ENCODE assay signal across 11 mouse cellular contexts in the genomic region with DNA sequence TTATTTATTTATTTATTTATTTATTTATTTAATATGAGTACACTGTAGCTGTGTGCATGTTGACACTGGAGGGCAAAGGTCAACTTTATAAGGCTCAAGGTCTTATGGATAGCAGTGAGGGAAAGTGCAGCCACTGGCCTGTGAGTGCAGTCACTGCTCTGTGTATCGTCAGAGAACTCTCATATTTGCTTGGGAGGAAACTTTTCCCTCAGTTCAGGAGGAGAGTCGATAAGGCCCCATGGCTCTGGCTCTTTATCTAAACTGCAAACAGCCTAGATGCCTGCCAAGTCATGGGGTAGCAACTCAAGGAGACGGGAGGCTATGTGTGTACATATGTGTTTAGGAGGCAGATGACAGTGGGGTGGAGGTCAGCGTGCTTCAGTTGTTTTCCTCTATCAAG. TPM values are rescaled to one million over a fixed set of nuclear protein-coding genes. Genes with fewer than 3 reads are reported as not detected.
DNase-seq lines count a peak whose midpoint lies in the region; ATAC-seq and TF ChIP-seq lines count a peak whose summit lies in the region.
"Had no signal": no experiment of that assay in that cellular context is flagged by ENCODE, and none has a peak within 500 bp of the region (broad histone marks: within the 10 kb centered on the region; RNA-seq: fewer than 3 reads in every experiment).

No protein-coding gene starts in this region.

- H3K27me3 ChIP-seq in kidney, postnatal 0 days (ENCODE audit: insufficient read depth, low read length), result no peaks in the 10 kb centered on the region
- H3K27me3 ChIP-seq in intestine, embryonic 16.5 days (replicated peaks; ENCODE audit: control insufficient read depth, insufficient read depth, low read length), result no peaks in the 10 kb centered on the region
- no peaks in the 10 kb centered on the region for H3K27me3 ChIP-seq in spleen, adult 2 months (ENCODE audit: control insufficient read depth, insufficient read depth, low read length)
- no peaks in the 10 kb centered on the region for H3K27me3 ChIP-seq in forebrain, embryonic 16.5 days (replicated peaks; ENCODE audit: control insufficient read depth, insufficient read depth, low read length)

- H3K27ac ChIP-seq in kidney, postnatal 0 days, result no peak overlapping the region
- H3K27ac ChIP-seq in bone marrow, adult 2 months (ENCODE audit: control insufficient read depth, insufficient read depth, low read depth, low read length, poor library complexity), result peak overlapping the region; percentile 23; the same call in 1 of the 2 replicates
- no peak overlapping the region for H3K27ac ChIP-seq in intestine, embryonic 16.5 days (ENCODE audit: low read length)
- H3K27ac ChIP-seq in spleen, adult 2 months (ENCODE audit: insufficient read depth, low read length), result peak overlapping the region; percentile 4; the same call in 1 of the 2 replicates
- no peak overlapping the region for H3K27ac ChIP-seq in forebrain, embryonic 16.5 days (ENCODE audit: low read length)
- H3K27ac ChIP-seq: layer of hippocampus, adult 2 months had no signal

- H3K4me3 ChIP-seq in kidney, postnatal 0 days (replicated peaks; ENCODE audit: low read depth, low read length), result no peak overlapping the region
- H3K4me3 ChIP-seq in bone marrow, adult 2 months (replicated peaks; ENCODE audit: control insufficient read depth, low read depth, low read length), result no peak overlapping the region
- H3K4me3 ChIP-seq in intestine, embryonic 16.5 days (ENCODE audit: low read length), result no peak overlapping the region
- no peak overlapping the region for H3K4me3 ChIP-seq in spleen, adult 2 months (ENCODE audit: extremely low read depth, insufficient read depth, insufficient read length)
- no peak overlapping the region for H3K4me3 ChIP-seq in forebrain, embryonic 16.5 days (replicated peaks; ENCODE audit: low read length)
- H3K4me3 ChIP-seq: layer of hippocampus, adult 2 months; megakaryocyte, embryonic 14.5 days had no signal

- no peaks in the 10 kb centered on the region for H3K4me1 ChIP-seq in kidney, postnatal 0 days (replicated peaks; ENCODE audit: insufficient read depth, low read length)
- 0 out of 2 replicates have a peak, but pooled peaks cover 1% of the 10 kb centered on the region for H3K4me1 ChIP-seq in bone marrow, adult 2 months (ENCODE audit: control insufficient read depth, insufficient read depth, low read length)
- H3K4me1 ChIP-seq in intestine, embryonic 16.5 days (ENCODE audit: control insufficient read depth, insufficient read depth, low read length), result no peaks in the 10 kb centered on the region
- no peaks in the 10 kb centered on the region for H3K4me1 ChIP-seq in spleen, adult 2 months (ENCODE audit: control insufficient read depth, insufficient read depth, insufficient read length)
- H3K4me1 ChIP-seq in forebrain, embryonic 16.5 days (replicated peaks; ENCODE audit: control insufficient read depth, insufficient read depth, low read length), result peaks cover 7% of the 10 kb centered on the region
- H3K4me1 ChIP-seq: megakaryocyte, embryonic 14.5 days had no signal

- no peak for DNase-seq in kidney, postnatal 0 days (ENCODE audit: low spot score)
- DNase-seq in kidney, adult 11 months, result no peak
- DNase-seq in spleen, adult 2 months (ENCODE audit: low read depth in 1 of 2, low spot score in 2 of 2), result no peak
- DNase-seq in cerebellum, postnatal 10 days, result no peak
- no peak for DNase-seq in frontal cortex, postnatal 10 days (ENCODE audit: low spot score in 2 of 2)
- DNase-seq: cerebellum, postnatal 14 days had no signal

- peak; percentile 59; the same call in 1 of the 2 replicates for ATAC-seq in kidney, postnatal 0 days (replicated peaks; ENCODE audit: low FRiP score, low read depth)
- peak; percentile 75 for ATAC-seq in intestine, embryonic 16.5 days
- ATAC-seq in forebrain, embryonic 16.5 days, result no peak

- TF ChIP-seq POLR2A in bone marrow, adult 2 months (IDR thresholded peaks at IDR 0.05; ENCODE audit: borderline replicate concordance, control insufficient read depth, low read depth, low read length), result peak; percentile 35; the same call in 1 of the 2 replicates
- TF ChIP-seq POLR2A in spleen, adult 2 months (IDR thresholded peaks at IDR 0.05; ENCODE audit: low read depth, low read length), result no peak

- no peak for TF ChIP-seq CTCF in kidney, postnatal 0 days (IDR thresholded peaks at IDR 0.05; ENCODE audit: low read depth)
- TF ChIP-seq CTCF in bone marrow, adult 2 months (IDR thresholded peaks at IDR 0.05; ENCODE audit: control insufficient read depth, insufficient read depth, low read length), result no peak
- TF ChIP-seq CTCF in spleen, adult 2 months (IDR thresholded peaks at IDR 0.05; ENCODE audit: extremely low read depth, insufficient read depth, insufficient read length, insufficient replicate concordance), result no peak

- no peak overlapping the region for H3K4me2 ChIP-seq in kidney, postnatal 0 days (ENCODE audit: low read length)
- H3K4me2 ChIP-seq in intestine, embryonic 16.5 days (ENCODE audit: low read depth, low read length), result no peak overlapping the region
- no peak overlapping the region for H3K4me2 ChIP-seq in forebrain, embryonic 16.5 days (ENCODE audit: low read length)

- no peaks in the 10 kb centered on the region for H3K9me3 ChIP-seq in kidney, postnatal 0 days (replicated peaks; ENCODE audit: low read length)
- H3K9me3 ChIP-seq in intestine, embryonic 16.5 days (ENCODE audit: control insufficient read depth, low read length), result no peaks in the 10 kb centered on the region
- H3K9me3 ChIP-seq in forebrain, embryonic 16.5 days (ENCODE audit: control insufficient read depth, low read length), result no peaks in the 10 kb centered on the region
- H3K9me3 ChIP-seq: megakaryocyte, embryonic 14.5 days had no signal

- no peaks in the 10 kb centered on the region for H3K36me3 ChIP-seq in kidney, postnatal 0 days (ENCODE audit: insufficient read depth, low read length)
- H3K36me3 ChIP-seq in intestine, embryonic 16.5 days (ENCODE audit: control insufficient read depth, insufficient read depth, low read length), result no peaks in the 10 kb centered on the region
- H3K36me3 ChIP-seq in spleen, adult 2 months (ENCODE audit: control insufficient read depth, insufficient read depth, low read length), result no peaks in the 10 kb centered on the region
- no peaks in the 10 kb centered on the region for H3K36me3 ChIP-seq in forebrain, embryonic 16.5 days (ENCODE audit: control insufficient read depth, insufficient read depth)

- 60% methylated on average over 4 of the region's 4 CpGs for WGBS in kidney, postnatal 0 days
- WGBS in bone marrow, adult 2 months, result 63% methylated on average over 4 of the region's 4 CpGs
- WGBS in intestine, embryonic 16.5 days, result 53% methylated on average over 4 of the region's 4 CpGs
- 81% methylated on average over 4 of the region's 4 CpGs for WGBS in spleen, adult 2 months
- WGBS in forebrain, embryonic 16.5 days, result 76% methylated on average over 4 of the region's 4 CpGs

- H3K9ac ChIP-seq in kidney, postnatal 0 days (ENCODE audit: low read depth, low read length), result no peak overlapping the region
- H3K9ac ChIP-seq in intestine, embryonic 16.5 days (ENCODE audit: low read depth, low read length), result no peak overlapping the region
- no peak overlapping the region for H3K9ac ChIP-seq in forebrain, embryonic 16.5 days (replicated peaks; ENCODE audit: low read depth, low read length)

RNA-seq across cellular contexts. Expression of a gene that starts 46.6 kb away (rescaled TPM):
- polyA plus RNA-seq in kidney, postnatal 0 days (2015; fragmentation: Nextera tagmentation; extraction: Ambion mirVana), result 6.6 and 8.4 TPM in 2 replicates
- 1.2 and 2.7 TPM in 2 replicates for polyA plus RNA-seq in bone marrow, adult 2 months (2011; ENCODE audit: insufficient read depth, insufficient read length, low replicate concordance, missing spikeins)
- polyA plus RNA-seq in intestine, embryonic 16.5 days (2015; fragmentation: Nextera tagmentation; extraction: Ambion mirVana), result 2.7 and 4.0 TPM in 2 replicates
- 3.0 and 4.0 TPM in 2 replicates for polyA plus RNA-seq in spleen, adult 2 months (2012; rRNA removed)
- 8.9 and 9.2 TPM in 2 replicates for polyA plus RNA-seq in forebrain, embryonic 16.5 days (2015; fragmentation: Nextera tagmentation; extraction: Ambion mirVana)

RNA-seq across cellular contexts. Expression of a gene that starts 56.6 kb away (rescaled TPM):
- 65.1 and 66.9 TPM in 2 replicates for polyA plus RNA-seq in kidney, postnatal 0 days (2015; fragmentation: Nextera tagmentation; extraction: Ambion mirVana)
- 18.8 and 26.2 TPM in 2 replicates for polyA plus RNA-seq in bone marrow, adult 2 months (2011; ENCODE audit: insufficient read depth, insufficient read length, low replicate concordance, missing spikeins)
- 66.0 and 69.2 TPM in 2 replicates for polyA plus RNA-seq in intestine, embryonic 16.5 days (2015; fragmentation: Nextera tagmentation; extraction: Ambion mirVana)
- 59.7 and 83.0 TPM in 2 replicates for polyA plus RNA-seq in spleen, adult 2 months (2012; rRNA removed)
- 53.8 and 59.0 TPM in 2 replicates for polyA plus RNA-seq in forebrain, embryonic 16.5 days (2015; fragmentation: Nextera tagmentation; extraction: Ambion mirVana)

RNA-seq across cellular contexts. Expression of a gene that starts 58.6 kb away (rescaled TPM):
- polyA plus RNA-seq in kidney, postnatal 0 days (2015; fragmentation: Nextera tagmentation; extraction: Ambion mirVana), result 57.6 and 66.9 TPM in 2 replicates
- polyA plus RNA-seq in bone marrow, adult 2 months (2011; ENCODE audit: insufficient read depth, insufficient read length, low replicate concordance, missing spikeins), result 6.6 and 8.7 TPM in 2 replicates
- 16.6 and 17.7 TPM in 2 replicates for polyA plus RNA-seq in intestine, embryonic 16.5 days (2015; fragmentation: Nextera tagmentation; extraction: Ambion mirVana)
- 5.9 and 8.6 TPM in 2 replicates for polyA plus RNA-seq in spleen, adult 2 months (2012; rRNA removed)
- polyA plus RNA-seq in forebrain, embryonic 16.5 days (2015; fragmentation: Nextera tagmentation; extraction: Ambion mirVana), result 30.6 and 33.3 TPM in 2 replicates

Comparison
In these comparisons a context has a peak if more than half of its experiments do, and no peak if none do; other contexts are left out.
1. H3K27ac ChIP-seq: peak in bone marrow, adult 2 months (single experiment) and spleen, adult 2 months (single experiment); none in kidney, postnatal 0 days (single experiment), intestine, embryonic 16.5 days (single experiment) and forebrain, embryonic 16.5 days (single experiment).